Mouse (Mus musculus) lung, adult 10 weeks (tissue): ENCODE measurements around the gene Gabrg1. TPM values are rescaled to one million over a fixed set of nuclear protein-coding genes. Genes with fewer than 3 reads are reported as not detected.

Experiments used
- polyA plus RNA-seq: library from polyadenylated mRNA; stranded (reverse); fragments of 350-450 nt; fragmentation: Illumina TruSeq; extraction: RNeasy Lipid Tissue Mini Kit (QIAGEN cat#74804); gene quantifications from one replicate; pipeline ENCODE4 v1.2.3, GENCODE M21; 2014; ENCODE audit warnings: low read depth, low replicate concordance; ENCODE audit not compliant: insufficient read depth

The Gabrg1 gene
- polyA plus RNA-seq, result not detected

GRCm38 (mm10) chr5:70842192-70843095, at the start of gene Gabrg1:
Gene Gabrg1 (minus strand): TSS chr5:70842617.

